Mouse (Mus musculus) left cerebral cortex, postnatal 4 days (tissue): ENCODE data around the gene Atxn7l3. TPM values are rescaled to one million over a fixed set of nuclear protein-coding genes. Genes with fewer than 3 reads are reported as not detected.

ENCODE experiments used
- total RNA-seq, 2 experiments: library from RNA; stranded (reverse); gene quantifications; 2 replicates each; pipeline ENCODE4 v1.2.3; 2021

Atxn7l3 gene
- total RNA-seq, 2 experiments from 2014 or later: 183 to 189 TPM

Other genes with a start within 250 kb of the Atxn7l3 start
- 10 to 100 TPM; 39.1 to 45.0 TPM for gene Mpp2, start 208.1 kb downstream of the Atxn7l3 start, total RNA-seq
- gene Ppy, start 195.3 kb downstream of the Atxn7l3 start, total RNA-seq: not detected
- gene Pyy, start 188.8 kb downstream of the Atxn7l3 start, total RNA-seq: not detected
- gene Nags, start 151.1 kb downstream of the Atxn7l3 start, total RNA-seq: under 1 TPM in 1 of 2 experiments, not detected in 1; 0.16 TPM
- 10 to 100 TPM; 23.8 to 26.4 TPM for gene Tmem101, start 140.2 kb downstream of the Atxn7l3 start, total RNA-seq
- 10 to 100 TPM; 84.5 to 86.0 TPM for gene Lsm12, start 111.3 kb downstream of the Atxn7l3 start, total RNA-seq
- gene G6pc3, start 107.0 kb downstream of the Atxn7l3 start, total RNA-seq: 10 to 100 TPM; 34.6 to 35.4 TPM
- gene Hdac5, start 66.5 kb downstream of the Atxn7l3 start, total RNA-seq: 100 to 1,000 TPM; 205 to 213 TPM
- 1 to 10 TPM; 1.4 to 1.6 TPM for gene BC030867, start 47.7 kb downstream of the Atxn7l3 start, total RNA-seq
- gene Asb16, start 27.9 kb downstream of the Atxn7l3 start, total RNA-seq: under 1 TPM; 0.91 to 0.98 TPM
- gene Tmub2, start 11.7 kb downstream of the Atxn7l3 start, total RNA-seq: 10 to 100 TPM; 53.6 to 56.1 TPM
- gene Ubtf, start 23.1 kb upstream of the Atxn7l3 start, total RNA-seq: 100 to 1,000 TPM; 113 to 115 TPM
- gene Slc4a1, start 69.6 kb upstream of the Atxn7l3 start, total RNA-seq: 1 to 10 TPM in 1 of 2 experiments, under 1 TPM in 1; 0.87 to 1.9 TPM
- 100 to 1,000 TPM; 261 to 262 TPM for gene Rundc3a, start 96.8 kb upstream of the Atxn7l3 start, total RNA-seq
- gene Slc25a39, start 111.3 kb upstream of the Atxn7l3 start, total RNA-seq: 10 to 100 TPM; 57.2 to 58.8 TPM
- 10 to 100 TPM; 54.0 to 58.5 TPM for gene Grn, start 133.7 kb upstream of the Atxn7l3 start, total RNA-seq
- 100 to 1,000 TPM; 237 to 243 TPM for gene Fam171a2, start 151.1 kb upstream of the Atxn7l3 start, total RNA-seq
- gene Itga2b, start 173.5 kb upstream of the Atxn7l3 start, total RNA-seq: 1 to 10 TPM; 3.6 to 4.0 TPM